Mouse (Mus musculus): Measurements from ENCODE around the gene Akap6. TPM values are rescaled to one million over a fixed set of nuclear protein-coding genes. Genes with fewer than 3 reads are reported as not detected.
A peak's percentile ranks its signal among the peaks of the same experiment; 100 is the strongest.

Akap6 gene
- polyA plus RNA-seq, 1 experiment from 2014 or later: 1.6 TPM

GRCm38 (mm10) chr12:52835291-52835742 lies 136.1 kb downstream of the Akap6 start:
- no peak overlapping the region for H3K4me2 ChIP-seq
- H3K9ac ChIP-seq: no peak overlapping the region
- 19% methylated on average over 6 of the region's 6 CpGs for WGBS
- H3K27ac ChIP-seq: peak overlapping the region; percentile 66
- no peaks in the 10 kb centered on the region for H3K9me3 ChIP-seq
- no peaks in the 10 kb centered on the region for H3K27me3 ChIP-seq (replicated peaks)
- peak; percentile 75 for ATAC-seq (ENCODE audit: insufficient read depth, low FRiP score, low read depth)
- H3K4me1 ChIP-seq: peaks cover 6% of the 10 kb centered on the region; the same call in 1 of the 2 replicates
- H3K4me3 ChIP-seq (replicated peaks): no peak overlapping the region
- no peaks in the 10 kb centered on the region for H3K36me3 ChIP-seq

GRCm38 (mm10) chr12:52835914-52836546 lies 136.8 kb downstream of the Akap6 start:
- Histone ChIP-seq H3K4me3 (replicated peaks) (no peak overlapping the region), H3K9me3 (no peaks in the 10 kb centered on the region), H3K27ac (peak overlapping the region; percentile 66), H3K9ac (no peak overlapping the region), H3K4me2 (peak overlapping the region; percentile 8), H3K4me1 (peaks cover 6% of the 10 kb centered on the region; the same call in 1 of the 2 replicates), H3K27me3 (replicated peaks) (no peaks in the 10 kb centered on the region), H3K36me3 (no peaks in the 10 kb centered on the region)
- no peak for ATAC-seq (ENCODE audit: insufficient read depth, low FRiP score, low read depth)
- WGBS: 52% methylated on average over 12 of the region's 12 CpGs

- Histone ChIP-seq H3K27ac (no peak overlapping the region), H3K4me3 (replicated peaks) (no peak overlapping the region), H3K4me1 (no peaks in the 10 kb centered on the region), H3K9ac (no peak overlapping the region), H3K4me2 (no peak overlapping the region), H3K27me3 (replicated peaks) (no peaks in the 10 kb centered on the region), H3K36me3 (no peaks in the 10 kb centered on the region), H3K9me3 (no peaks in the 10 kb centered on the region)
- WGBS: 85% methylated on average over 1 of the region's 1 CpGs
- no peak for ATAC-seq (ENCODE audit: insufficient read depth, low FRiP score, low read depth)
Observed at GRCm38 (mm10) chr12:52845982-52846381, 146.8 kb downstream of the Akap6 start.

- WGBS: 80% methylated on average over 4 of the region's 4 CpGs
- no peak overlapping the region for H3K9ac ChIP-seq
- no peaks in the 10 kb centered on the region for H3K27me3 ChIP-seq (replicated peaks)
- H3K36me3 ChIP-seq: no peaks in the 10 kb centered on the region
- H3K27ac ChIP-seq: no peak overlapping the region
- no peak overlapping the region for H3K4me3 ChIP-seq (replicated peaks)
- ATAC-seq (ENCODE audit: insufficient read depth, low FRiP score, low read depth): no peak
- H3K4me1 ChIP-seq: no peaks in the 10 kb centered on the region
- H3K4me2 ChIP-seq: no peak overlapping the region
- no peaks in the 10 kb centered on the region for H3K9me3 ChIP-seq
Observed at GRCm38 (mm10) chr12:52847020-52847419, 147.8 kb downstream of the Akap6 start.

GRCm38 (mm10) chr12:52847830-52848518 lies 148.8 kb downstream of the Akap6 start:
- Histone ChIP-seq H3K9ac (no peak overlapping the region), H3K4me3 (replicated peaks) (no peak overlapping the region), H3K9me3 (no peaks in the 10 kb centered on the region), H3K4me2 (no peak overlapping the region), H3K27ac (no peak overlapping the region), H3K4me1 (0 out of 2 replicates have a peak, but pooled peaks cover 3% of the 10 kb centered on the region), H3K27me3 (replicated peaks) (no peaks in the 10 kb centered on the region), H3K36me3 (no peaks in the 10 kb centered on the region)
- peak; percentile 35; the same call in 1 of the 2 replicates for ATAC-seq (ENCODE audit: insufficient read depth, low FRiP score, low read depth)
- 69% methylated on average over 14 of the region's 14 CpGs for WGBS

- Histone ChIP-seq H3K36me3 (no peaks in the 10 kb centered on the region), H3K4me3 (replicated peaks) (no peak overlapping the region), H3K27me3 (replicated peaks) (no peaks in the 10 kb centered on the region), H3K9me3 (no peaks in the 10 kb centered on the region), H3K4me1 (0 out of 2 replicates have a peak, but pooled peaks cover 3% of the 10 kb centered on the region), H3K9ac (no peak overlapping the region), H3K4me2 (no peak overlapping the region), H3K27ac (no peak overlapping the region)
- 65% methylated on average over 7 of the region's 7 CpGs for WGBS
- no peak; the same call in 1 of the 2 replicates for ATAC-seq (ENCODE audit: insufficient read depth, low FRiP score, low read depth)
Observed at GRCm38 (mm10) chr12:52848519-52848855, 149.3 kb downstream of the Akap6 start.

- no peaks in the 10 kb centered on the region for H3K9me3 ChIP-seq
- H3K27me3 ChIP-seq (replicated peaks): no peaks in the 10 kb centered on the region
- no peak overlapping the region for H3K27ac ChIP-seq
- no peak overlapping the region for H3K4me3 ChIP-seq (replicated peaks)
- no peak overlapping the region for H3K4me2 ChIP-seq
- no peak for ATAC-seq (ENCODE audit: insufficient read depth, low FRiP score, low read depth)
- H3K9ac ChIP-seq: no peak overlapping the region
- no peaks in the 10 kb centered on the region for H3K36me3 ChIP-seq
- 0 out of 2 replicates have a peak, but pooled peaks cover 3% of the 10 kb centered on the region for H3K4me1 ChIP-seq
- whole genome bisulfite sequencing: 67% methylated on average over 4 of the region's 4 CpGs
Observed at GRCm38 (mm10) chr12:52849297-52849696, 150.1 kb downstream of the Akap6 start.

GRCm38 (mm10) chr12:52850332-52851036 lies 151.3 kb downstream of the Akap6 start:
- no peak for ATAC-seq (ENCODE audit: insufficient read depth, low FRiP score, low read depth)
- H3K9me3 ChIP-seq: no peaks in the 10 kb centered on the region
- H3K4me3 ChIP-seq (replicated peaks): no peak overlapping the region
- no peak overlapping the region for H3K9ac ChIP-seq
- WGBS: 76% methylated on average over 7 of the region's 7 CpGs
- H3K27ac ChIP-seq: 0 out of 2 replicates have a peak overlapping the region, but pooled peaks have one; percentile 0
- H3K27me3 ChIP-seq (replicated peaks): no peaks in the 10 kb centered on the region
- 0 out of 2 replicates have a peak, but pooled peaks cover 3% of the 10 kb centered on the region for H3K4me1 ChIP-seq
- H3K4me2 ChIP-seq: no peak overlapping the region
- H3K36me3 ChIP-seq: no peaks in the 10 kb centered on the region

GRCm38 (mm10) chr12:52851221-52851620 lies 152.0 kb downstream of the Akap6 start:
- H3K4me1 ChIP-seq: 0 out of 2 replicates have a peak, but pooled peaks cover 3% of the 10 kb centered on the region
- no peaks in the 10 kb centered on the region for H3K9me3 ChIP-seq
- no peaks in the 10 kb centered on the region for H3K27me3 ChIP-seq (replicated peaks)
- 0 out of 2 replicates have a peak overlapping the region, but pooled peaks have one; percentile 0 for H3K27ac ChIP-seq
- H3K9ac ChIP-seq: no peak overlapping the region
- WGBS: 77% methylated on average over 5 of the region's 5 CpGs
- H3K4me3 ChIP-seq (replicated peaks): no peak overlapping the region
- ATAC-seq (ENCODE audit: insufficient read depth, low FRiP score, low read depth): no peak
- H3K4me2 ChIP-seq: no peak overlapping the region
- H3K36me3 ChIP-seq: no peaks in the 10 kb centered on the region

- Histone ChIP-seq H3K9me3 (no peaks in the 10 kb centered on the region), H3K27me3 (replicated peaks) (no peaks in the 10 kb centered on the region), H3K9ac (no peak overlapping the region), H3K36me3 (no peaks in the 10 kb centered on the region), H3K4me3 (replicated peaks) (no peak overlapping the region), H3K27ac (no peak overlapping the region), H3K4me1 (0 out of 2 replicates have a peak, but pooled peaks cover 3% of the 10 kb centered on the region), H3K4me2 (no peak overlapping the region)
- no peak for ATAC-seq (ENCODE audit: insufficient read depth, low FRiP score, low read depth)
- WGBS: 64% methylated on average over 7 of the region's 7 CpGs
Observed at GRCm38 (mm10) chr12:52854236-52854679, 155.1 kb downstream of the Akap6 start.

- 74% methylated on average over 1 of the region's 1 CpGs for WGBS
Observed at GRCm38 (mm10) chr12:52856104-52856503, 156.9 kb downstream of the Akap6 start.

More at GRCm38 (mm10) chr12:52856104-52856503, 156.9 kb downstream of the Akap6 start:
- no peak for ATAC-seq (ENCODE audit: insufficient read depth, low FRiP score, low read depth)
- Histone ChIP-seq H3K27me3 (replicated peaks) (no peaks in the 10 kb centered on the region), H3K36me3 (no peaks in the 10 kb centered on the region), H3K27ac (no peak overlapping the region), H3K4me1 (0 out of 2 replicates have a peak, but pooled peaks cover 3% of the 10 kb centered on the region), H3K9me3 (no peaks in the 10 kb centered on the region), H3K4me3 (replicated peaks) (no peak overlapping the region), H3K9ac (no peak overlapping the region), H3K4me2 (no peak overlapping the region)

Data from stomach, embryonic 15.5 days (tissue).